Mouse (Mus musculus): ENCODE measurements around the gene Nr6a1. TPM values are rescaled to one million over a fixed set of nuclear protein-coding genes. Genes with fewer than 3 reads are reported as not detected.
A peak's percentile ranks its signal among the peaks of the same experiment; 100 is the strongest.

Gene Nr6a1
- total and polyA plus RNA-seq, 3 experiments, result 5.6 to 6.1 (median 5.8) TPM

GRCm38 (mm10) chr2:38823912-38824583, 103.4 kb downstream of the Nr6a1 start:
- peak overlapping the region in 2 of 3 experiments; percentile 13 to 34 for H3K4me3 ChIP-seq (replicated peaks in 1 of 3; ENCODE audit: low read depth in 2 of 3, low read length in 2 of 3, poor library complexity in 1 of 3)
- no peaks in the 10 kb centered on the region for H3K9me3 ChIP-seq (replicated peaks; ENCODE audit: low read length)
- in situ Hi-C loops (cut with MboI; ENCODE audit: low pct_ligation_motif_present, low pct_unique_long_range_greater_than_20kb, low sequenced_read_pairs) (no loop called here), dilution Hi-C loops (cut with MboI; ENCODE audit: extremely low pct_ligation_motif_present, extremely low pct_unique_long_range_greater_than_20kb, low sequenced_read_pairs) (no loop called here)
- peak overlapping the region; percentile 92 for H3K4me2 ChIP-seq (ENCODE audit: insufficient read depth, low read depth, poor library complexity, severe bottlenecking)
- H3K4me1 ChIP-seq (ENCODE audit: control insufficient read depth in 1 of 2, insufficient read depth in 2 of 2), result peaks cover 0 to 12% of the 10 kb centered on the region in 2 experiments; a peak in 1 of 4 replicates
- H3K9ac ChIP-seq (ENCODE audit: insufficient read depth, low read depth), result 0 out of 2 replicates have a peak overlapping the region, but pooled peaks have one; percentile 9
- H3K27me3 ChIP-seq (replicated peaks), result no peaks in the 10 kb centered on the region
- H3K27ac ChIP-seq (ENCODE audit: insufficient read depth, low read depth), result no peak overlapping the region
- H3K79me2 ChIP-seq (replicated peaks; ENCODE audit: control insufficient read depth, extremely low read depth, insufficient read depth, poor library complexity, severe bottlenecking), result no peaks in the 10 kb centered on the region
- DNase-seq (ENCODE audit: extremely low read depth), result peak; percentile 15
- TF ChIP-seq RCOR1 (conservative IDR thresholded peaks at IDR 0.05; ENCODE audit: low read depth, low read length) (no peak), CHD2 (IDR thresholded peaks at IDR 0.05; ENCODE audit: low read length) (no peak), MEF2A (IDR thresholded peaks at IDR 0.05; ENCODE audit: borderline replicate concordance, low read depth, low read length) (no peak), MAZ (IDR thresholded peaks at IDR 0.05; ENCODE audit: low read depth, low read length) (peak; percentile 60; the same call in 1 of the 2 replicates), TBP (conservative IDR thresholded peaks at IDR 0.05; ENCODE audit: low read depth, low read length) (no peak), KAT2A (IDR thresholded peaks at IDR 0.05; ENCODE audit: insufficient replicate concordance, low read length) (no peak), IRF4 (IDR thresholded peaks at IDR 0.05; ENCODE audit: low read depth, low read length) (peak; percentile 12; the same call in 1 of the 2 replicates), ETS1 (conservative IDR thresholded peaks at IDR 0.05; ENCODE audit: low read depth, low read length) (peak; percentile 43), USF2 (conservative IDR thresholded peaks at IDR 0.05; ENCODE audit: low read depth, low read length) (no peak), HCFC1 (IDR thresholded peaks at IDR 0.05; ENCODE audit: low read depth, low read length) (no peak), MYC (IDR thresholded peaks at IDR 0.05; ENCODE audit: low read depth, low read length) (0 out of 2 replicates have a peak, but pooled peaks have one; percentile 29), EP300 (IDR thresholded peaks at IDR 0.05; ENCODE audit: low read length) (no peak; the same call in 1 of the 2 replicates), SMC3 (IDR thresholded peaks at IDR 0.05; ENCODE audit: low read depth, low read length) (no peak), USF1 (IDR thresholded peaks at IDR 0.05; ENCODE audit: low read depth, low read length) (no peak), JUND (conservative IDR thresholded peaks at IDR 0.05; ENCODE audit: low read depth, low read length) (no peak), SIN3A (IDR thresholded peaks at IDR 0.05; ENCODE audit: low read length) (no peak), NELFE (IDR thresholded peaks at IDR 0.05; ENCODE audit: low read depth, low read length) (no peak), MAFK (IDR thresholded peaks at IDR 0.05; ENCODE audit: insufficient replicate concordance, low read length) (no peak), PAX5 (IDR thresholded peaks at IDR 0.05; ENCODE audit: low read length) (no peak), POLR2AphosphoS2 (IDR thresholded peaks at IDR 0.05; ENCODE audit: low read depth, low read length) (no peak), NRF1 (IDR thresholded peaks at IDR 0.05; ENCODE audit: low read depth, low read length) (no peak), ZMIZ1 (IDR thresholded peaks at IDR 0.05; ENCODE audit: low read depth, low read length) (no peak), UBTF (IDR thresholded peaks at IDR 0.05; ENCODE audit: low read depth, low read length) (no peak), POLR2A (IDR thresholded peaks at IDR 0.05; ENCODE audit: low read depth, low read length) (no peak), TCF12 (IDR thresholded peaks at IDR 0.05; ENCODE audit: low read depth, low read length) (no peak), E2F4 (IDR thresholded peaks at IDR 0.05; ENCODE audit: insufficient replicate concordance, low read depth, low read length) (no peak), CTCF (conservative IDR thresholded peaks at IDR 0.05 in 1 of 2, IDR thresholded peaks at IDR 0.05 in 1 of 2; ENCODE audit: low read depth in 2 of 2, low read length in 2 of 2) (no peak), ZC3H11A (IDR thresholded peaks at IDR 0.05; ENCODE audit: low read depth, low read length) (no peak), GABPA (IDR thresholded peaks at IDR 0.05; ENCODE audit: insufficient replicate concordance, low read depth, low read length) (no peak), MXI1 (IDR thresholded peaks at IDR 0.05; ENCODE audit: low read depth, low read length) (peak; percentile 23; the same call in 1 of the 2 replicates), ZNF384 (IDR thresholded peaks at IDR 0.05; ENCODE audit: low read depth, low read length) (no peak), JUN (IDR thresholded peaks at IDR 0.05; ENCODE audit: insufficient read depth, low read depth, low read length) (no peak), ZKSCAN1 (IDR thresholded peaks at IDR 0.05; ENCODE audit: borderline replicate concordance, low read depth, low read length) (no peak), RAD21 (IDR thresholded peaks at IDR 0.05; ENCODE audit: low read depth, low read length) (no peak), CHD1 (IDR thresholded peaks at IDR 0.05; ENCODE audit: low read depth, low read length) (0 out of 2 replicates have a peak, but pooled peaks have one; percentile 44), BHLHE40 (IDR thresholded peaks at IDR 0.05; ENCODE audit: low read depth, low read length) (peak; percentile 92), MAX (IDR thresholded peaks at IDR 0.05; ENCODE audit: low read length) (no peak), ELF1 (IDR thresholded peaks at IDR 0.05; ENCODE audit: low read depth, low read length) (no peak)
- H3K36me3 ChIP-seq (replicated peaks in 1 of 2; ENCODE audit: control insufficient read depth in 1 of 2, insufficient read depth in 1 of 2, low read length in 1 of 2), result no peaks in the 10 kb centered on the region
